Mouse (Mus musculus): ENCODE results near the gene Lhpp. TPM values are rescaled to one million over a fixed set of nuclear protein-coding genes. Genes with fewer than 3 reads are reported as not detected.

The Lhpp gene
- polyA plus RNA-seq, 1 experiment from 2014 or later = 47.8 TPM

DNA sequence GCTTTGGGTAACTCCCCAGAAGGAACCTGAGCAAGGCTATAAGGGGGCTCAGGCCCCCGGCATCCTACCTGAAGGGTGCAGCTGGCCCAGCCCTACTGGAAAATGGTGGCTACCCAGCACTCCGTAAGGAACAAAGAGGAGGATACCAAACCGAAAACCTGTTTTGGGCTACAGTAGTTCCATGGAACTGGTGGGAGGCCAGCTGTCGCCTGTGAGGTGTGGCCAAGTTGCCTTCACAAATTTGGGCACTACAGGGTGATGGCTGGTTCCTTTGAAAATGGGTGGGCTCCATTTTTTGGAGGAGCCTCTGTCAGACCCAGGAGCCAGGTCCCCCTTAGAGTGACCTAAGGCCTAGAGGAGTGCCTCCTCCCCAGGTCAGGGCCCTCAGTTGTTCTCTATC lies 104.8 kb downstream of the Lhpp start:
- no peaks in the 10 kb centered on the region for H3K27me3 ChIP-seq (replicated peaks; ENCODE audit: control insufficient read depth, insufficient read depth, low read length)
- H3K27ac ChIP-seq (ENCODE audit: low read length) = 0 out of 2 replicates have a peak overlapping the region, but pooled peaks have one; percentile 86
- no peak overlapping the region for H3K4me3 ChIP-seq (ENCODE audit: low read length)
- H3K4me2 ChIP-seq (ENCODE audit: low read depth, low read length) = no peak overlapping the region
- ATAC-seq = no peak
- no peaks in the 10 kb centered on the region for H3K9me3 ChIP-seq (ENCODE audit: control insufficient read depth, low read length)
- peaks cover 37% of the 10 kb centered on the region for H3K4me1 ChIP-seq (ENCODE audit: control insufficient read depth, insufficient read depth, low read length)
- peaks cover 4% of the 10 kb centered on the region; the same call in 1 of the 2 replicates for H3K36me3 ChIP-seq (ENCODE audit: control insufficient read depth, insufficient read depth, low read length)
- 95% methylated on average over 4 of the region's 4 CpGs for WGBS
- 0 out of 2 replicates have a peak overlapping the region, but pooled peaks have one; percentile 1 for H3K9ac ChIP-seq (ENCODE audit: low read depth, low read length)

DNA sequence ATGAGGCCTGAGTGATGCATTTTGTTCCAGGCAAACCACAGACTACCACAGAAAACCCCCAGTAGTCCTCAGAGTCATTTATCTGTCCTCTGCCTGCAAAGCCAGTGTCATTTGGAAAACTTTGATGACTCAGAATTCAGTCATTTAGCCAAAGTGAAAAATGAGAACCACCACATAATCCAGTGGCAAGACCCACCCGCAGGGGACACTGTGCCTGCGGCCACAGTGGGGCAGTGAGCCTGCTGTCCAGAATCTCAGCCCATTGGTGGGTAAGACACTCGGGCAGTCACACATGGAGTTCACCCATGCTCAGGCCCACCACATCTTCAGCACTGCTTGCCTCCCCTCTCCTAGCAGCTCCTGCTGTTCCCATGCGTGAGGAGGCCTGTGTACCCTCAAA lies 109.1 kb downstream of the Lhpp start:
- Histone ChIP-seq H3K27ac (ENCODE audit: low read length) (no peak overlapping the region), H3K9me3 (ENCODE audit: control insufficient read depth, low read length) (no peaks in the 10 kb centered on the region), H3K9ac (ENCODE audit: low read depth, low read length) (no peak overlapping the region), H3K4me1 (ENCODE audit: control insufficient read depth, insufficient read depth, low read length) (peaks cover 7% of the 10 kb centered on the region), H3K27me3 (replicated peaks; ENCODE audit: control insufficient read depth, insufficient read depth, low read length) (no peaks in the 10 kb centered on the region), H3K4me2 (ENCODE audit: low read depth, low read length) (no peak overlapping the region), H3K36me3 (ENCODE audit: control insufficient read depth, insufficient read depth, low read length) (peaks cover 4% of the 10 kb centered on the region; the same call in 1 of the 2 replicates), H3K4me3 (ENCODE audit: low read length) (no peak overlapping the region)
- 82% methylated on average over 4 of the region's 4 CpGs for WGBS
- no peak for ATAC-seq

DNA sequence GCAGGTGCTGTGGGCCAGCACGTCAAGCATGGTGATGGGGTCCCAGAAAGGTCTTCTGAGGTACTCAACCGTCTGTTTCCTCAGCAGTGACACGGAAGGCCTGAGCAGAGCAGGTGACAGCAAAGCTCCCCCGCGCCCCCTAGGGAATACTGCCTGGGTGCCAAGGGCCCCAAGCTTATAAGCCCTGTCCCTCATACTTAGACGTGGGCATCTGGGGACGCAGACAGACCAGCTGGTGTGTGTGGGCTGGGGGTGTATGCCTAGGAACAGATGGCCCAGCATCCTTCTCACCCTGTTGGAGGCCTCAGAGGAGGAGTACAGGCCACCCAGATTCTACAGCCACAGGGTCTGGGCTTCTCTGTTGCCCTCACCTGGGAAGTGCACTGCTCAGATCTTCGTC lies 110.1 kb downstream of the Lhpp start:
- Histone ChIP-seq H3K4me2 (ENCODE audit: low read depth, low read length) (no peak overlapping the region), H3K36me3 (ENCODE audit: control insufficient read depth, insufficient read depth, low read length) (peaks cover 2% of the 10 kb centered on the region; the same call in 1 of the 2 replicates), H3K9me3 (ENCODE audit: control insufficient read depth, low read length) (no peaks in the 10 kb centered on the region), H3K4me3 (ENCODE audit: low read length) (no peak overlapping the region), H3K4me1 (ENCODE audit: control insufficient read depth, insufficient read depth, low read length) (no peaks in the 10 kb centered on the region), H3K27me3 (replicated peaks; ENCODE audit: control insufficient read depth, insufficient read depth, low read length) (no peaks in the 10 kb centered on the region), H3K27ac (ENCODE audit: low read length) (no peak overlapping the region), H3K9ac (ENCODE audit: low read depth, low read length) (no peak overlapping the region)
- 80% methylated on average over 8 of the region's 8 CpGs for WGBS
- no peak for ATAC-seq

DNA sequence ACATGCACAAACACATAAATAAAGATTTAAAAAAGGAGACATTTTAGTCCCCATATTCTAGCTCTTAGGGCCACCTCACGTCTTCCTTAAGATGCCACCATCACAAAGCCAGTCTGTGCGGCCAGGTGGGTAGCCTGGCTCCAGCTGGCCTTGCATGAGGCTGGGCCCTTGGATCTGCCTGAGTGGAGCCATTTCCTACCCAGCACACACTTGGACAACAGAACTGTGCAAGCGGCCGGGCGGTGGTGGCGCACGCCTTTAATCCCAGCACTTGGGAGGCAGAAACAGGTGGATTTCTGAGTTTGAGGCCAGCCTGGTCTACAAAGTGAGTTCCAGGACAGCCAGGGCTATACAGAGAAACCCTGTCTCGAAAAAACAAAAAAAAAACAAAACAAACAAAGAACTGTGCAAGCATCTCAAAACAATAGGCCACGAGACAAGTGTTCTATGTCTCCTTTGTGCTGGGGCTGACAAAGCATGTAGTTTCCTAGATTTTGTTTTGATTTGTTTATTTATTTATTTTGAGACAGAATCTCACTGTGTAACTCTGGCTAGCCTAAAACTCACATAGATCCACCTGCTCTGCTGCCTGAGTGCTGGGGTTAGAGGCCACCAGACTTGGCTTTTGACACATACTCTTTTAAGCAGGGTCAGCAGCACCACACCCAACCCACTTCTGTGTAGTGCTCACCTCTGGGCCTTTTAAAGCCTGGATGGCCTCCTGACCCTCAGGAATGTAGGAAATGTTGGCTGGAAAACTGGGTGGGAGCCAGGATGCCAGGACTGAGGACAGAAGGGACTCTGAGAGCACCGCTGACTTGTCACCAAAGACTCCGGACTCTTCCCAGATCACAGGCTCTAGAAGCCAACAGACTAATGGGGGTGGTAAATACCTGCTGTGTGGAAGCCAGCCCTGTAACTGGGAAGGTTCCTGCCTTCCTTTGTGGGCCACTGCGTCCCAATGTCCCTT lies 112.2 kb downstream of the Lhpp start:
- no peak overlapping the region for H3K4me2 ChIP-seq (ENCODE audit: low read depth, low read length)
- H3K27me3 ChIP-seq (replicated peaks; ENCODE audit: control insufficient read depth, insufficient read depth, low read length) = no peaks in the 10 kb centered on the region
- no peak overlapping the region for H3K9ac ChIP-seq (ENCODE audit: low read depth, low read length)
- no peaks in the 10 kb centered on the region; the same call in 1 of the 2 replicates for H3K4me1 ChIP-seq (ENCODE audit: control insufficient read depth, insufficient read depth, low read length)
- no peaks in the 10 kb centered on the region for H3K9me3 ChIP-seq (ENCODE audit: control insufficient read depth, low read length)
- ATAC-seq = no peak
- 89% methylated on average over 12 of the region's 12 CpGs for WGBS
- no peak overlapping the region for H3K4me3 ChIP-seq (ENCODE audit: low read length)
- no peak overlapping the region for H3K27ac ChIP-seq (ENCODE audit: low read length)
- no peaks in the 10 kb centered on the region for H3K36me3 ChIP-seq (ENCODE audit: control insufficient read depth, insufficient read depth, low read length)

DNA sequence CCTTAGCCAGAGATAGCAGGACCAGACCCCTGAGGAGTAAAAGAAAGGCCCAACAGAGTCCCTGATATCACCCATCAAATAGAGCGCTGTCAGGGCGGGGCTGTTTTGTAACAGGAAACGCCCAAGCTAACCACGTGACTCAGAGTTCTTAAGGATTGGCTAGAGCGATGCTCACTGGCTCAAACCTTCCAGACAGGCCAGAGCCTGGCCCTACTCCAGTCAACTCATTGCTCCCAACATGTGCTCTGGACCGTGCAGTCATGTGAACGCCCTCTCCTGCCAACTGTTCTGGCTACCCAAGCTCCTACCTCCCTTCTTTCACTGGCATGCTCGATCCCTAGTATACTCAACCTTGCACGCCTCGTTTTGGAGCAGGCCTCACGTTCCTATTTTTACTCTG lies 113.5 kb downstream of the Lhpp start:
- H3K27ac ChIP-seq (ENCODE audit: low read length) = no peak overlapping the region
- H3K4me2 ChIP-seq (ENCODE audit: low read depth, low read length) = no peak overlapping the region
- H3K27me3 ChIP-seq (replicated peaks; ENCODE audit: control insufficient read depth, insufficient read depth, low read length) = no peaks in the 10 kb centered on the region
- H3K9me3 ChIP-seq (ENCODE audit: control insufficient read depth, low read length) = no peaks in the 10 kb centered on the region
- H3K9ac ChIP-seq (ENCODE audit: low read depth, low read length) = no peak overlapping the region
- WGBS = 87% methylated on average over 11 of the region's 11 CpGs
- peak; percentile 59 for ATAC-seq
- H3K4me1 ChIP-seq (ENCODE audit: control insufficient read depth, insufficient read depth, low read length) = no peaks in the 10 kb centered on the region; the same call in 1 of the 2 replicates
- H3K4me3 ChIP-seq (ENCODE audit: low read length) = no peak overlapping the region
- no peaks in the 10 kb centered on the region for H3K36me3 ChIP-seq (ENCODE audit: control insufficient read depth, insufficient read depth, low read length)

DNA sequence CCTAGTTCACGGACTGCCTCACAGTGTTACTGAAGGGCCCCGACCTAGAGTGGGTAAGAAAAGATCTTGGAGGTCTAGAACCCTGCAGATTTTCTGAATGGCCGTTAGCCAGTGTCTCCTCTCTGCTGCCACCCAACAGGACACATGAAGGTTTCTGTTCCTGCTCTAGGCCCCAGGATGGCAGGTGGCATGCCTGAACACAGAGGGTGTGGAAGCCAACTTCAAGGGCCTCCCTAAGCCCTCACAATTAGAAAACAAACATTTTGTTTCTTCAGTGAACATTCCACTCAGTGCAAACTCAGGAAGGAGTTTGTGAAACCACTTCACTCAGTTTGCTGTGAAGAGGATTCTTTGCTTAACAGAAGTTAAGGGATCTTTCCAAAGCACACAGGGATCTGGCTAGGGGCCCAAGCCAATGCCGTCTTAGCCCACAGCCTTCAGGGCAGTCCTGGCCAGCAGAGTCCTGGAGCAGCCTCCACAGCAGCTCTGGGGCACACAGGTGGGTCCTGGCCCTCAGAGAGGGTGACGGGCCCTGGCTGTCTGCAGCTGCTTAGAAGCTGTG lies 114.1 kb downstream of the Lhpp start:
- Histone ChIP-seq H3K36me3 (ENCODE audit: control insufficient read depth, insufficient read depth, low read length) (no peaks in the 10 kb centered on the region), H3K27me3 (replicated peaks; ENCODE audit: control insufficient read depth, insufficient read depth, low read length) (no peaks in the 10 kb centered on the region), H3K4me1 (ENCODE audit: control insufficient read depth, insufficient read depth, low read length) (peaks cover 4% of the 10 kb centered on the region), H3K9ac (ENCODE audit: low read depth, low read length) (no peak overlapping the region), H3K9me3 (ENCODE audit: control insufficient read depth, low read length) (no peaks in the 10 kb centered on the region), H3K4me2 (ENCODE audit: low read depth, low read length) (no peak overlapping the region), H3K27ac (ENCODE audit: low read length) (no peak overlapping the region), H3K4me3 (ENCODE audit: low read length) (no peak overlapping the region)
- 85% methylated on average over 5 of the region's 5 CpGs for WGBS
- no peak for ATAC-seq

DNA sequence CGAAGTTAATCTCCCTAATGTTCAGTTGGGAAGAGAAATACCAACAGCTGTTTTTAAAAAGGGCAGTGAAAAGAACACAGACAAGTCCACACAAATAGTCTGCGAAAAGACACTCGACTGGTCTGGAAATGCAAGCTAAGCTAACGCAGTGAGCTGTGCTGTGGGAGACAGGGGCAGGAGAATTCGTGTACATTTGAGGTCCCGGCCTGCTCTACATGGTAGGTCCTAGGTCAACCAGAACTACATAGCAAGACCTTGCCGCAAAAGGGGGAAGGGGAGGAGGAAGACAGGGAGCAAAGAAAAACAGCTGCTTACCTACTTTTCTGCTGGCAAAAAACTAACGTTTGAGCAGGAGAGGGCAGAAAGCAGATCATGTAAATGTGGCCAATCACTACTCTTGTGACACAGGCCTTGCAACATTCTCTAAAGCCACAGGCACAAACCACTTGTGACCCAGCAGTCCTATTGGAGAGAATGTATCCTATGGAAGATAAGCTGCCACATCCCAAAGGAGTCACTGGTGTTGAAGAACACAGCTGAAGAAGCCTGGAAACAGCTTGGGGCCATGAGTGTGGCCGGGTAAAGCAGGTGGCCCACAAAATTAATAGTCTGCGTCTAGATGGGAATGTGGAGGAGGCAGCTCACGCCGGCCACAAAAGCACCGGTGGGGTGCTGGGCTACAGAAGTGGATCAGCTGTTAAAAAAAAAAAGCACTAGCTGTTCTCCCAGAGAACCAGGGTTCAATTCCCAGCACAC lies 115.8 kb downstream of the Lhpp start:
- peaks cover 8% of the 10 kb centered on the region for H3K4me1 ChIP-seq (ENCODE audit: control insufficient read depth, insufficient read depth, low read length)
- H3K4me3 ChIP-seq (ENCODE audit: low read length) = no peak overlapping the region
- ATAC-seq = no peak
- H3K9me3 ChIP-seq (ENCODE audit: control insufficient read depth, low read length) = no peaks in the 10 kb centered on the region
- H3K9ac ChIP-seq (ENCODE audit: low read depth, low read length) = no peak overlapping the region
- H3K36me3 ChIP-seq (ENCODE audit: control insufficient read depth, insufficient read depth, low read length) = no peaks in the 10 kb centered on the region
- 60% methylated on average over 13 of the region's 13 CpGs for WGBS
- no peaks in the 10 kb centered on the region for H3K27me3 ChIP-seq (replicated peaks; ENCODE audit: control insufficient read depth, insufficient read depth, low read length)
- H3K27ac ChIP-seq (ENCODE audit: low read length) = peak overlapping the region; percentile 16; the same call in 1 of the 2 replicates
- H3K4me2 ChIP-seq (ENCODE audit: low read depth, low read length) = no peak overlapping the region

DNA sequence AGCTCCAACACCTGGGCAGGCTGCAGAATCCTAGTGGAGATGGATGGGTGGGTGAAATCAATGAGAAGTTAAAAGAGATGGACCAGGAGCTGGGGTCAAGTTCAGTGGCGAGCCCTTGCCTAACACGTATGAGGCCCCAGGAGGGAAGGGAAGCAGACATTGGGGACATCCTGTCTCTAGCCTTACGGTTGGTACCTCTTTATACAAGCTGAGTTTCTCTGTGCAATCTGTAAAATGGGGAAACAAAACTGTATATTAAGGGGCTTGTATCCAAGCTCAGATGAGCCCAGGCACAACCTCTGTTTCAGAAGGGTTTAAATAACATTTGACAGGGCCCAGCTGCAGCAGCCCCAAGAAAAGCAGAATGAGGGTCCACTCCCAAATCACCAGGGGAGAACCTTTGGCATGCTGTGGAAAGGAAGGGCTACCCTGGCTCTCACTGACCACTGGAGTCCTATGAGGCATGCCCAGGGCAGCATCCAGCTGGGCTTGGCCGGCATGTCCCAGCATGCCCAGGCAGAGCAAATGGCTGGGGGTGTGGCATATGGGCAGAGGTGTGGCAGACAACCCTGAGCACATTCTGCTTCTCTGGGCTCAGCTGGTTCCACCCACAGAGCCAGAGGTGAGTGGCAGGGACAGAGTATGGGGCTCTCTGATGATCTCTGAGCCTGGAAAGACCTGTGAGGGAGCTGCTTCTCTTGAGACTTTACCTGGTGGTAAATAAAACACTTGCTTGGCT lies 118.8 kb downstream of the Lhpp start:
- no peaks in the 10 kb centered on the region for H3K27me3 ChIP-seq (replicated peaks; ENCODE audit: control insufficient read depth, insufficient read depth, low read length)
- ATAC-seq = peak; percentile 77
- no peak overlapping the region; the same call in 1 of the 2 replicates for H3K9ac ChIP-seq (ENCODE audit: low read depth, low read length)
- 73% methylated on average over 4 of the region's 4 CpGs for WGBS
- H3K4me1 ChIP-seq (ENCODE audit: control insufficient read depth, insufficient read depth, low read length) = peaks cover 17% of the 10 kb centered on the region
- no peaks in the 10 kb centered on the region for H3K9me3 ChIP-seq (ENCODE audit: control insufficient read depth, low read length)
- no peak overlapping the region for H3K27ac ChIP-seq (ENCODE audit: low read length)
- no peaks in the 10 kb centered on the region for H3K36me3 ChIP-seq (ENCODE audit: control insufficient read depth, insufficient read depth, low read length)
- H3K4me3 ChIP-seq (ENCODE audit: low read length) = no peak overlapping the region
- H3K4me2 ChIP-seq (ENCODE audit: low read depth, low read length) = no peak overlapping the region
